Mouse (Mus musculus): ENCODE measurements around the gene Gm49387.

The Gm49387 gene

DNA sequence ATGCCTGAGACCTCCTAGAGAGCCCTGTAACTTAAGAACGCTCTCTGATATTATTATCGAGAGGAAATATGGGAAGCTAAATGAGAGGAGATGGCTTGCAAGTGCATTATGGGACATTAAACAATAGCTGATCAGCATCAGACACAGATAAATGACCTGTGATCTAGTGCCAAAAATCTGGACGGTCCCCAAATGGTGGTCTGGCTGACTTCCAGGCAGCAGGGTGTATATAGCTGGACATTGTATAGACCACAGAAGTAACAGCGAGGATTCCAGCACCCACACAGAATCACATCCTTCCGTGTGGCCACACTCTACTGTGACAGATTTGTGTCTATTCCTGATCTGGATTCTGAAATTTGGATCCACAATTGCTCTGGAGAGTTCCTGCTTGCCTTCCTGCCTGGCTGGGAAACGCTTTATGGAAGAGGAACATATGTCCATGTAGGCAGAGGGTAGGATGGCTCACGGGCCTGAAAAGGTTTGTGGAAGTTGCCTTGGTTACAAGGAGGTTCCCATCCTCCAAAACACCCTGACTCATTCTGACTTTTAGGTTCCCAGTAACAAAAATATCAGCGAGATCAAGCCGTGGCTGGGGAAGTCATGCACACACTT, 68.0 kb downstream of the Gm49387 start:
- DNase-seq = no peak

DNA sequence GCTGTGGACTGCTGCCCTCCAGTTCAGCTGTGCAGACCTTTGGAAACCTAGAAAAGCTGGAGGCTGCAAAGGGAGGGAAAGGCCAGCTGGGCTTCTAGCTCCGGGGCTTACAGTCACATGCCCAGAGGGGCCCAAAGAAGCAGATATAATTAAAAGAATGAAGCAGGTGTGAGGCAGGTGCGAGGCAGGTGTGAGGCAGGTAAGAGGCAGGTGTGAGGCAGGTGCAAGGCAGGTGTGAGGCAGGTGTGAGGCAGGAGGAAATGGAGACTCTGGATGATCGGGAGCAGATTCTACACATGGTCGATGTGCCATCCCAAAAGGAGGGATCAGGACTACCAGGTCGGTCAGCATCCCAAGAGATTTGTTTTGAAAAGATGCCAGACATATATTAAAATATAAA, 69.3 kb downstream of the Gm49387 start:
- DNase-seq = no peak

DNA sequence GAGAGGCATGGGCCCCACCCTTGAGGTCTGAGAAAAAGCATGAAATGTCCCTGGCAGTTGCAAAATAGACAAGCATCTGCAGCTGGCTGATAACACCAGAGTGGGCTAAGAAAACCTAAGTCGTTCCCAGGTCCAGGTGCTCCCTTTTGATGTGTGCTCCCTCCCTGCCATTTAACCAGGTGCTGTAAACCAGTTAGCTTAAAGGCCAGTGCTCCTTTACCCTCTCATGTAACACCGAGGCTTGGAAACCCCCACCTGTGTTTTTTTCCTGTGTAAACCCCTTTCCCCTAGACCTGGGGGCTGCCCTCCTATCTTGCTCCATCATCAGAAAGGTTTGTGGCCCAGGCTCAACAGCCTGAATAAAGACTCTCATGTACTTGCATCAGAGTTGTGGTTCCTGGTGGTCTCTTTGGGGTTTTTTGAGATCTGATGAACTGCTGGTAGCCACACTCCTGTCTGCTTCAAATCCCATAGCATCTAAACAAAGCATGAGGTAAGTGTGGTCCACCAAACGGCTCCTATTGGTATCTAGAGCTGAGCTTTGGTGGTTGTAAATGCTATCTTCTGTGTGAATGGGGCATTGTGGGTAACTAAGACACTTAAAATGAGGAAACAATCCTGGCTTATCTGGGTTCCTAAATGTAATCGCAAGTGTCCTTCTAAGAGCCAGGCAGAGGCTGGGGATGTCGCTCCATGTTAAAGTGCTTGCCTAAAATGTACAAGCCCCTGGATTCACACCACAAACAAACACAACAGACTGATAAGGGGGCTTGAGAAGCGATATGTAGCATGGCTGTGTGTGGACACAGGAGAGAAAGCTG, 70.3 kb downstream of the Gm49387 start:
- no peak for DNase-seq

DNA sequence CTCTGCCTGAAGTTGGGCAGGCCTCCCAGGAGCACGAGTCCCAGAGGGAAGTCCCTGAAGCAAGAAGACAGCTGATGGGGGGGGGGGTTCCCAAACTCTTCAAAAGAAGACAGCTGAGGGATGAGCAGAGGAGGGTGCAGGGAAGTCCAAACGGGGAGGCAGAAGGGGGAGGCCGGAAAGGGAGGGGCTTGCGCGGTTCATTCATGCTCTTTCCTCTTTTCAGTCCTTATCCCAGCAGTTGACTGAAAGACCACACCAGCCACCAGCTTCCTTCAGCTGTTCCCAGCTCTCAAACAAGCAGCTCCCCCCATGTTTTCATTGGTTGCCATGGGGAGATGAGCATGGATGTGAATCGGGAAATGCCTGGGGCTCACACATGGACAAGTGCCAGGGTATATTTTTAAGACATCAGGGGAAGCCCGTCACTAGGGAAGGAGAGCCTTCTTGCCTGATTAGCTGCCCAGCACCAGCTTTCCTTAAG, 71.5 kb downstream of the Gm49387 start:
- peak; percentile 74 for DNase-seq

DNA sequence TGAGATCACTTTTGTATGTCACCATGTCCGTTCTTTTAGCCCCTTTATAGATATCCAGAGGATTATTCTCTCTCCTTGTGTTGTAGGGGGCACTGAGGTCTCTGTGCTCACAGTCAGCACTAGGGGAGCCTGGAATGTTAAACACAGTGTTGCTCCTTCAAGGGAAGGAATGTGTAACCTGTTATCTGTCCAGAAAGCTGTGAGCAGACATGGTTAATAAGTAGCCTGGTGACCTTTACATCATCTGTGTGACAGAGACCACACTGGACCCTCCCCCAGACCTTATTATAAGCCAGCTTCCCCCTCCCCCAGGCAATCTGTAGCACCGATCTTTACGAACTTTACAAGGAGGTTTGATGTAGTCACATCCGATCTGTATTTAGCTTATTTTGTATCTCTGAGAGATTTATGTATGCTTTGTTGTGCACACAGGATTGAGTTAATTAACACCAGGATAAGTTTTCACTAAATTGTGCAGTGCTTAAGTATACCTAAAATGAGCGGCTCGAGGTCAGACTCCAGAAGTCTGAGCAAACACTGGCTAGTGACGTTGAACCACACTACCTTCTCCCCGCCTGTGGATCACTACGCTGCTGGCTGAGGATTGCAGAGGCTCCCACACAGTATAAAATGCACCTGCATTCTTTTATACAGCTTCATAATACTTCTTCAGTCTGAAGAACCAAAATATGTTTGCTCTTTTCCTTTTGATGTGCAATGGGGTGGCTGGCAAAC, 75.0 kb downstream of the Gm49387 start:
- no peak for DNase-seq

GRCm38 (mm10) chr14:31564452-31565179, 76.1 kb downstream of the Gm49387 start:
- peak; percentile 85 for DNase-seq

DNA sequence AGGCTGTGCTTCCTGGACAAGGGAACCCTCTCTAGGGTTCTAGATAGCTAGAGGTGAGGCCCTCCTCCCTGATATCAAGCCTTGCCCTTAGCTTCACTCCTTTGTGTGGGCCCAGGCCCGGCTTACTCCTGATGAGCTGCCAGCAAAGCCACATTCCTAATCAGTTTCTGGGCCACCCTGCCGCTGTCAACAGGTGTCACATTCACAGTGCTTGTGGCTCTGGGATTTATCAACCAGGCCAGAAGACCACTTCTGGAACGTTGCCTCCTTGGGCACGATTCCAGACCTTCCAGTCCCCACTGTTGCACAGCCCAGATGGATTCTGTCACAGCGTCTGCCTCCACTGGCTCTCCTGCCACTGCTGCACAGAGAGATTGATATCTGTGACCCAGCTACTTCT, 79.8 kb downstream of the Gm49387 start:
- peak; percentile 75 for DNase-seq

- DNase-seq = no peak
Measured at GRCm38 (mm10) chr14:31559216-31559615, 81.5 kb downstream of the Gm49387 start.

- no peak for DNase-seq
Measured at GRCm38 (mm10) chr14:31557784-31558183, 82.9 kb downstream of the Gm49387 start.

GRCm38 (mm10) chr14:31557273-31557672, 83.4 kb downstream of the Gm49387 start:
- DNase-seq = no peak

GRCm38 (mm10) chr14:31556526-31557260, 84.0 kb downstream of the Gm49387 start:
- DNase-seq = no peak

DNA sequence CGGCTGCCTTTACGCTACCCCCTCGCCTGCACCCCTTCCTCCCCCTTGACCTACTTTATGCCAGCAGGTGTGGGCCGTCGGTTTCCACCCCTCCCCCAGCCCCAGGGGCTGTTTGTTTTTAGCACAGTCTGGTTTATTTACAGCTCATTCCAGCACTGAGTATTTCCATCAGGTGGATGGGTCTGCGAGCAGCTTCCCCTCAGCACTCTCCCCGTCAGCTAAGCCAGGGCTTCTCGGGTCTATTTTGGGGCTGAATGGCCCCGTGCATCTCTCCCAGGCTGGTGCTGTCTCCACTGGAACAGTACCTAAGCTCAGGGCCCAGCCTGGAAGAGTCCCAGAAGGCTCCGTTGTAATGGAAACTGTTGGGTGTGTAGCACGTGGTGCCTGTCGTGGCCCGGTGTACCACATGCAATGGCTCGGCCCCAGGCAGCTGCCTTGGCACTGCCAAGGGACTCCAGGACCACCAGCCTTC, 84.7 kb downstream of the Gm49387 start:
- DNase-seq = no peak

DNA sequence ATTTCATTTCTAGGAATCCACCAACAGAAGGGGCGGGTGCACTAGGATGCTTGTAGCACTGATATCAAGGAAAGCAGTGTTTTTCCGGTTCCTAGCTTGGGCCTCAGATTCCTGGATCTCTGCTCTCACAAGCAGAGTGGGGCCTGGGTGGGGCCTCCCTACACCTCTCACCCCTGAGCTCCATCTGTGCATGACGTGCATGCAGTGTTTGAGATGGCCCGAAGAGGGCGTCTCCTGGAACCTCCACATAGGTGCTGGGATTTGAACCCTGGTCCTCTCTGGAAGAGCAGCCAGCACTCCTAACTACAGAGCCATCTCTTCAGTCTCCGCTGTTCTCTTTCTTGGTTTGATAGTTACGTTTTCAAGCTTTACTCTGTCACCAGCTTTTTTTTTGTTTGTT, 85.7 kb downstream of the Gm49387 start:
- no peak for DNase-seq

GRCm38 (mm10) chr14:31543885-31544442, 96.7 kb downstream of the Gm49387 start:
- DNase-seq = no peak

- DNase-seq = peak; percentile 38
Measured at GRCm38 (mm10) chr14:31537298-31537697, 103.4 kb downstream of the Gm49387 start.

- no peak for DNase-seq
Measured at GRCm38 (mm10) chr14:31532656-31533055, 108.0 kb downstream of the Gm49387 start.

DNA sequence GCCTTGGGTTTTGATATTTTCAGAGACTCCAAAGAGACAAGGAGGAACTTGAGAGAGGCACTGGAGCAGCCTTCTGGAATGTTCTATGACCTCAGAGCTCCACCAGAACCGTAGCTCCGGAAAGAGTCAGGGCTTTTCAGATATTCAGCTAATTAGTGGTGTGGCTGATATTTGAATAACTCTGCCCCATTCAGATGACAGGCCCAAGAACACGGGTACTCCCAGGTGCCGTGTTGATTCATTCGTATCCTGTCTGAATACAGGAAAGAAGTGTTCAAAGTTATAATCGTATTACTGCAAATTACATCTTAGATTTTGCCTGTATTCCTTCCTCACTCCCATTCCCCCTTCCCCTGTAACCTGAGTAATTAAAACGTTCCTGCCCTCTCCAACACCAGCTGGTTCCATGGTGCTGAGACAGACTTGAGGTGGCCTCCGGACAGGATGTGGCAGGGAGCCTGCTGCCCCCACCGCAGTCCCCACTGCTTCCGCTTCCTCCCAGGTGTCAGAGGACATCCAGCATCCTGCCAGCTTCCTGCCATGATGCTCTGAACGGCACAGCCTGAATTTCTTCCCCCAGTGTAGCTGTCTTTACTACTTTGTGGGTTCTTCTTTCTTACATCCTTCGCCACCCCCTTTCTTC, 109.1 kb downstream of the Gm49387 start:
- DNase-seq = peak; percentile 66

DNA sequence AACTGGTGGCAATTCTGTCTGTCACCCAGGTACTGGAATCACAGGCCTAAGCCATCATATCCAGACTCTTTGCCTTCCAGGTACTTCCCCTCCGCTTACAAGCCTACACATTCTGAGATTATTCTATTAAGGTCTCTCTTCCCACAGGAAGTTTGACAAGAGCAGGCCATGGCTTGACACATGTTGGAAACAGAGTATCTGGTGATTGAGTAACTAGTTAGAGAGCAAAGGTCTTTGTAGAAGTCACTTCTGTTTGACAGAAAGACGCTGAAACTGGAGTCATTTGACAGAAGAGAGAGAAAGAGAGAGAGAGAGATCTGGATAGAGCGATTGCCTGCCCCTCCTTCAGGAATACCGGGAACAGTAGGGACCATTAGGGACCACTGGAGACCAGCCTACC, 109.8 kb downstream of the Gm49387 start:
- no peak for DNase-seq

DNA sequence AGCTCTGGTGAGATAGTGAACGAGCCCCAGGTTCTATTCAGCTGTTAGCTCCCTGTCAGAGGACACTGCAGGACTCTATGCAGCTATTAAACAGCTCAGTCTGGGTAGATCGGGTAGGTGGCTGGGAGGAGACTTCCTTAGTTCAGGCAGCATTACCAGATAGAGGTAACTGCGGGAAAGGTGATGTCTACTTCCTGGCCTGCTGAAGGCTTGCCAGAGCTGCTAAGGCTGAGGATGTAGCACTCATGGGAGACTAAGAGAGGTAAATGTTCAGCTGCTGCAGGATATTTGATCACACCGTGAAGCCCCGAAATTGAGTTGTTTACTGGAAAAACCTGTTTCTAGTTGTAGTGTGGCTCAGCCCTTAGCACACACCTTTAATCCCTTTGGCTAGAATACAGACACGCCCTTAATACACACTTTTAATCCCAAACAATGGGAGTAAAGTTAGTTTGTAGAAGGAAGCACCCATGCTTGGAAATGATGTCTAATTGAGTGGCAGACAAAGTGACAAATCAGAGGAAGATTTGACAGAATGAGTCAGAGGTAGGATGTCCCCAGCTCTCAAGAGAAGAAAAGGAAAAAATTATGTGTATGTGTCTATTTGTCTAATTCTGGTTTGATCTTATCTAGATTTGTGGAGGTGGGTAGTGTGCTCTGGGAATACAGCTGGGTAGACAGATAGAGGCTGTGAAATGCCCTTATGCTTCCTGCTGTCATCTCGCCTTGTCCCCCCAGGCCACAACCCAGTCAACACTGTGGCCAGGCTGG, 115.5 kb downstream of the Gm49387 start:
- no peak for DNase-seq

DNA sequence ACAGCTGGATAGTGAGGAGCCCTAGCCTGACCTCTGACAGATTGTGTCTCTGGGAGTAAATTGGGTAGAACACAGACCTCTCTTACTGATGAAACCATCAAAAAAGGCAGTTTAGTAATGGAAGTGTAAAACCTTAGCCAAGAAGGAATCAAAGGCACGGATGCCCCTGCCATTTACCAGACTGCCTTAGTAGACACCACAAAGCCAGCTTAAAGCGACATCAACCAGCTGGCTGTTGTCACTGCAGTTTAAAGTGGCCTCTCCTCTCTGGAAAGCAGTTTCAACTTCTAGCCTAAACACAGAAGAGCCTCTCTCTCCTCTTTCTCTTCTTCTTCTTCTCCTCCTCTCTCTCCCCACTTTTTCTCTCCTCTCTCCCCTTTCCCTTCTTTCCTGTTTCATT, 119.4 kb downstream of the Gm49387 start:
- no peak for DNase-seq

Data from kidney, postnatal 10 days (tissue).